Mouse (Mus musculus) embryo, embryonic 9.5 days (tissue): ENCODE measurements at regions not wholly inside any gene's neighbourhood (a gene's known extent, or its start where the extent isn't known, plus 50 kb on each side); places are given as distances from the start of the nearest gene placed in this dataset.
"Not testable (repeated sequence)": the region's sequence is repeated elsewhere in the genome, so short reads cannot be mapped to it uniquely, and the experiment has no call there.

Experiments used
- DNase-seq: peaks from one replicate; pipeline ENCODE4 v3.0.0-alpha.2; 2017; ENCODE audit errors: extremely low spot score

- no peak for DNase-seq
Measured at GRCm38 (mm10) chr8:126833471-126834453, 111.9 kb downstream of the Tomm20 start.

- DNase-seq, result peak; percentile 34
Measured at GRCm38 (mm10) chr8:126833006-126833405, 112.6 kb downstream of the Tomm20 start.

- no peak for DNase-seq
Measured at GRCm38 (mm10) chr8:126832163-126832978, 113.3 kb downstream of the Tomm20 start.

DNA sequence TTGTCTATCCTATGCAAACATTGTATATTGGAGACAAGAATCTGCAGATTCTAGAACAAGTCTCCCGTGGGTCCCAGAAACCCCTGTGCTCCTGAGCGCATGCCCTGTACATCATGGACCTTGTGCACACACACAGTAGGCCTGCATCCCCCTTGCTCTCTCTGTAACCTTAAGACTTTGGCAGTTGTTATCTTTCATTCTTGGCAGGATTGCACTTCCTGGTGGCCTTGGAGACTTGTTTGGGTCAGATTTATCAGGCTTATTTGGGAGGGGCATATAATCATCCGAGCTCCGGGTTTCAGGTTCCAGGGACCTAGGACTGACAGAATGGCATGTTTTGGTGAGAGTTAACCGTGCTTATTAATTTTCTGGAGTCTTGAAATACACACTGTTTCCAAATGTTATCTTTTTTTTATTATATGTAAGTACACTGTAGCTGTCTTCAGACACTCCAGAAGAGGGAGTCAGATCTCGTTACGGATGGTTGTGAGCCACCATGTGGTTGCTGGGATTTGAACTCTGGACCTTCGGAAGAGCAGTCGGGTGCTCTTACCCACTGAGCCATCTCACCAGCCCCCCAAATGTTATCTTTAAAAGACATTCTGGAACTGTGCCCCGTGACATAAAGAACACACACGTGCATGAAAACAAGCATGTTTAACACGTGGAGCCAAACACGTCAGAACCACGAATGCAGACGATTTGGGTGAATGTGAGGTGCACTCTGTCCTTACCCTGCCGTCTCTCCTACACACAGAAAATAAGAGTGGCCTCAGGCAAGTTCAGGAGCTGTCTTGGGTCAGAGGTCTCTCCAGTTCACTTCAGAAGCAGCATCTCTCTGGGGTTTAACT is 114.1 kb downstream of the Tomm20 start:
- no peak for DNase-seq

DNA sequence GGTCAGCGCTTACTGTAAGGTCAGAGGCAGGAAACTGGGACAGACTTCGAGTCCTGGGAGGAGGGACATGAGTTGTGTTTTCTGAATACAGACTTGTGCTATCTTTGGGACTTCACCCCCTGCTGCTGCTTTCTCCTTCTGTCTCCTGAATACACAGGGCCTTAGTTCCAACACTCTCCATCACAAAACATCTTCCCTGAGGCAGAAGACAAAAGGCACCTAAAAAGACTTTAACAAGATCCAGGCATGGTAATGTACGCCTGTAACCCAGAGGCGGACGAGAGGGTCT is 115.5 kb downstream of the Tomm20 start:
- no peak for DNase-seq

GRCm38 (mm10) chr8:126829376-126830241 is 116.0 kb downstream of the Tomm20 start:
- no peak for DNase-seq

- DNase-seq, result no peak
Measured at GRCm38 (mm10) chr8:126827681-126828383, 117.8 kb downstream of the Tomm20 start.

DNA sequence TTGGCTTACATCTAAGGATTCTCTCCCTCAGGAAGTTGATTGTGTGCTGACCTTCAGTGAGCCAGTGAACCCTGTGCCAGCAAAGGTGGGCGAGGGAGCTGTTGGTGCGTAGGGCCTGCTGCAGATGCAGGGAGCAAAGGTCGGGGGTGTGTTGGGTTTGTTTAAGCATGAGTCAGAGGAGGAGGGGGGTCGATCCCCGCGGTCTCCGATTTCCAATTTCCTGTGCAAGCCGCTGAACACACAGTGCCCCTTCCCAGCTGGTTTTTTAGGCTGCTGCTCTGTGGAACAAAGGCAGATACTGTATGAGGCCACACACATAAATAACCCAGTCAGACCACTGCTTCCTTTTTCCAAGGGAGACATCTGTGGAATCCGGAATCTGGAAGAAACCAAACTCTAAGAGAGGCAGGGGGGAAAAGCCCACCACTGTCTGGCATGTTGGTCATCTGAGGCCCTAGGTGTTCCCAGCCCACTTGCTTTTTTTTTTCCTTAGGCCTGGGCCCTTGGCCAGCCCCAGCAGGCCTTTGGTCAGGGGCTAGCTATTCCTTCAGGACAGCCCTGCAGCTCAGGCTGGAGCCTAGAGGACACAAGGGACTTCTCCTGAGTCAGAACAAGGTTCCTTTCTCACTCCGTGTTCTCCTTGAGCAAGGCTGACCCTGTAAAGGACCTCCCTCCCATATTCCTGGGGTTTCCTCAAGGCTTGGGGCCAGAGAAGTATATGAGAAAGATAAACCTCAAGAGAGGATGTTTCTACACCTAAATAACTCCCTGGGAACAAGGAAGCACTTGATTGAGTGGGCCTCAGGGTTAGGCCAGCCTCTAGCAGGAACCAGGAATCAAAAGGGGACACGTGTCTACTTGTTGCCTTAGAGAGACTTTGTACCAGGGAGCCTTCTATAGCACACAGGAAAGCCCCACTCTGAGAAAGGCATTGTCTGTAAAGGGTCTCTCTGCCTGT is 119.0 kb downstream of the Tomm20 start:
- peak; percentile 91 for DNase-seq

- DNase-seq, result peak; percentile 80
Measured at GRCm38 (mm10) chr8:126825877-126826276, 119.8 kb downstream of the Tomm20 start.

DNA sequence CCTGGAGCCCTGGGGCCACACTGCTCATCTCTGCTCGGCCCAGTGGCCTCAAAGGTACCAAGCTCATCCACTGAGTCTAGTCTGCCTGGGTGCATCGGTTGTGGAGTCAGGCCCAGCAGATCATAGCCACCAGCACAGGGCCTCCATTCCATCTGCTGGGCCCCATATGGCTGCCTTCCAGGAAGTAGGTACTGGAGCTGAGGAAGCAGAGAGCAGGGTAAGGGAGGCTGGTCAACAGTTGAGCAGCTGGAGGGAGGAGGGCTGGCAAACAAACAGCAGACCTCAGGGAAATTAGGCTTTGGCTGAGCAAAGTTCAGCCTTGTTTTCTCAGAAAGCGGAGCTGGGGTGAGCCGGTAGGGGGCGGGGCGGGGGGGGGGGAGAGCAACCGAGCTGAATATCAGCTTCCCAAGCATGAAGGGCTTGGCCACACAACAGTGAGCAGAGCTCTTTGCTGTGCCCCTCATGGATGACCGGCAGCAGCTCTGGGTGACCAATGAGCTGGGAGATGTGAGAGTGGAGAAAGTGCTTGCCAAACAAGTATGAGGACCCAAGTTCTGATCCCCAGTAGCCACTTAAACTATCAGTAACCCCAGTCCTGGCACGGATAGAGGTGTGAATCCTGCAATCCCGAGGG is 121.0 kb downstream of the Tomm20 start:
- peak; percentile 61 for DNase-seq

DNA sequence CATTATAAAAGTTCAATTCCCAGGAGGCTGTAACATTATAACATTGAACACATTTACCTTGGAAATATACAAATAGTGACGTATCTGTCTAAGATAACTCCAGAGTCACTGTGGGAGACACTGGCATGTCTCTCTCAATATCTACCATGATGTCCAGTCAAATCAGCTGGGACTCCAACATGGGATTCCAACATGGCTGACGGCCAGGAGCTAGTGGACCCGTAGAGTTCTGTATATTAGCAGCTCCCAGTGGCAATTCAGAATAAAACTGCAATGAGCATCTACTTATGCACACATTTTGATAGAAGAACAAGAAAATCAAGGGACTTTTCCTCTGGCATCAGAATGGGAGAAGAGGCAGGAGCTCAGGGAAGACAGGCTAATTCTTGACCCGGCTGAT is 123.4 kb downstream of the Tomm20 start:
- DNase-seq, result no peak

- no peak for DNase-seq
Measured at GRCm38 (mm10) chr8:126821279-126821678, 124.4 kb downstream of the Tomm20 start.

- DNase-seq, result no peak
Measured at GRCm38 (mm10) chr8:126820502-126820901, 125.1 kb downstream of the Tomm20 start.

DNA sequence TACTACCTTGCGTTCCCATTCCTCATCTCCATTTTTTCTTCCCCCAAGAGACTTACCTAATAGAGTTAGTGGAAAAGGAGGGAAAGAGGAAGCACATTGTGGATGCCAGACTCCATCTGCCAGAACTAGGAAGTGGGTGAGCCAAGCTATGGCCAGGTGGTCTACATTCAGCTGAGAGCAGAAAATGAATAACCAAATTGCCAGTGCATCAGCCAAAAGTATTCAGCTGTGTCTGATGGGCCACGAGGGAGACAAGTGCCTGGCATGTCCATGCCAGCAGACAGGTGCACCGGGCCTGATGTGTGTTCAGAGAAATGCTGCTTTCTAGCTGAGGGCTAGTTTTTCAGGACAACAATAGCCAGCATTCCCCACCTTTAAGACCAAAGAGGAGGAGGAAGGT is 126.4 kb downstream of the Tomm20 start:
- DNase-seq, result no peak

DNA sequence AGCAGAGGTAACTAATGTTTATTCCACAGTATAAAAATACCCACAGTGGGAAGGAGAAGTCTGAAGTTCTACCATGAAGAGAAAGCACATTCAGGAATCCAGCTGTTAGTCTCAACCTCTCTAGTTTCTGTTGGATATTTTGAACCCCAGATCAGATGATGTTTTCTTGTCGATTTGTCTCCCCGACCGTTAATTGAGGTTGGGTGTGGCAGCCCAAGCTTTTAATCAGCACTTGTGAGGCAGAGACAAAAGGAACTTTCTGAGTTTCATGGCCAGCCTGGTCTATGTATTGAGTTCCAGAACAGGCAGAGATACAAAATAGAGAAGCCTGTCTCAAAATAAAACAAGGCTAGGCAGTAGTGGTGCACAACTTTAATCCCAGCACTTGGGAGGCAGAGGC is 129.5 kb downstream of the Tomm20 start:
- DNase-seq, result no peak

- DNase-seq, result no peak
Measured at GRCm38 (mm10) chr8:126814427-126814826, 131.2 kb downstream of the Tomm20 start.

- DNase-seq, result no peak
Measured at GRCm38 (mm10) chr8:126813621-126814020, 132.0 kb downstream of the Tomm20 start.

GRCm38 (mm10) chr8:126812777-126813176 is 132.9 kb downstream of the Tomm20 start:
- DNase-seq, result no peak

DNA sequence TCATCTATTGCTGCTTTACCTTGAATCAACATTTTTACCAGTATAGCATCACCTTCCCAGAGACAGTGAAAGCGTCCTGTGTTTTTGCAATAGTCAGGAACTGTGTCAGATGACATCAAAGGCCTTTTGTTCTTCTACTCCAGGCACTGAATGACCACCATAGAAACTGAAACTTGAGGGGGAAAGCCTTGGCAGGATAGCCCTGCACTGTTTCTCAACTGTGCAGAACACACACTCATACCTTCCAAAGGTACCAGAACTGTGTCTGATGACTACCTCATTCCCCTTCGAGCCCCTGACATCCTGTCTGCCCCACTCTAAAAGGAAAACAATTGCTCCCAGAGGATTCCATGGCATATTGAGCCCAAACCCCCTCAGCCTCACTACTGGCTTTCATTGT is 134.3 kb downstream of the Tomm20 start:
- not testable (repeated sequence) for DNase-seq
